Mouse (Mus musculus): ENCODE measurements at regions not wholly inside any gene's neighbourhood (a gene's known extent, or its start where the extent isn't known, plus 50 kb on each side); places are given as distances from the start of the nearest gene placed in this dataset.
"Not testable (repeated sequence)": the region's sequence is repeated elsewhere in the genome, so short reads cannot be mapped to it uniquely, and the experiment has no call there.

- intact Hi-C loops (cut with DNase I): no loop called here
- TF ChIP-seq CTCF (IDR thresholded peaks at IDR 0.05): no peak
Measured at GRCm38 (mm10) chr10:119086450-119086849, 153.4 kb downstream of the Cand1 start.

GRCm38 (mm10) chr10:119083431-119083830 is 156.4 kb downstream of the Cand1 start:
- H3K27ac ChIP-seq: no peak overlapping the region
- TF ChIP-seq CTCF (IDR thresholded peaks at IDR 0.05): no peak
- intact Hi-C loops (cut with DNase I): no loop called here
- no peak for DNase-seq
- no peak overlapping the region for H3K4me3 ChIP-seq

More at GRCm38 (mm10) chr10:119086450-119086849, 153.4 kb downstream of the Cand1 start:
- 0 out of 2 replicates have a peak overlapping the region, but pooled peaks have one; percentile 3 for H3K27ac ChIP-seq
- no peak overlapping the region for H3K4me3 ChIP-seq
- no peak for DNase-seq

- Histone ChIP-seq H3K27ac (no peak overlapping the region), H3K4me3 (no peak overlapping the region)
- DNase-seq: no peak
- intact Hi-C loops (cut with DNase I): no loop called here
- TF ChIP-seq CTCF (IDR thresholded peaks at IDR 0.05): no peak
Measured at GRCm38 (mm10) chr10:119082861-119083260, 157.0 kb downstream of the Cand1 start.

- H3K27ac ChIP-seq: peak overlapping the region; percentile 74
- intact Hi-C loops (cut with DNase I); H3K4me3 ChIP-seq: not testable (repeated sequence)
- peak; percentile 73 for DNase-seq
Measured at GRCm38 (mm10) chr10:119081766-119082165, 158.1 kb downstream of the Cand1 start.

DNA sequence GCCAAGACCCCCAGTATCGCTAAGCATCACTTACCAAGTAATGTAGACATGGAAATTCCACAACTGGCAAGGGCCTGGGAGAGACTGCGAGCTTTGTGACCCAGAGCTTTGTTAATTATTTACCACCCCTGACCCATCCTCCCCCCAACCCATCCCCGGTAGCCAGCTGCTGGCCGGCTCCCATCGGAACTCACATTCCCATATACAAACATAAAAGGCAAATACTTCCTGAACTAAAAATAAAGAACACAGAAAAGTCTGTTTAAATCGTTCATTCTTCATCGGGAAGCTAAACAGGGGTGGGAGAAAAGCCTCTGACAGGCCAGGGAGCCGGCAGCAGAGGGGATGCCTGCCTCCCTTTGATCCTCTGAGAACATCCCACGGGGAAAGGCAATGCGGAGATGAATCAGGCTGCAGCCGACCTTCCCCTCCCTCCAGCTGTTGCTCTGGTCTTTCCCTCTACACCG is 163.7 kb downstream of the Cand1 start:
- DNase-seq: no peak
- no peak for TF ChIP-seq CTCF (IDR thresholded peaks at IDR 0.05)
- H3K4me3 ChIP-seq: no peak overlapping the region
- intact Hi-C loops (cut with DNase I): loop anchor here (5.0 to 10.0 kb wide), 2 partner anchors 91 to 921 kb away; no protein-coding TSS in a partner anchor
- no peak overlapping the region for H3K27ac ChIP-seq

GRCm38 (mm10) chr10:119074887-119075286 is 165.0 kb downstream of the Cand1 start:
- intact Hi-C loops (cut with DNase I): loop anchor here (5.0 to 10.0 kb wide), 2 partner anchors 92 to 920 kb away; no protein-coding TSS in a partner anchor

GRCm38 (mm10) chr10:119073991-119074390 is 165.9 kb downstream of the Cand1 start:
- intact Hi-C loops (cut with DNase I): loop anchor here (10.0 kb wide), 1 partner anchor 919 kb away; no protein-coding TSS in a partner anchor
- Histone ChIP-seq H3K27ac (no peak overlapping the region), H3K4me3 (no peak overlapping the region)
- TF ChIP-seq CTCF (IDR thresholded peaks at IDR 0.05): no peak
- no peak for DNase-seq

More at GRCm38 (mm10) chr10:119074887-119075286, 165.0 kb downstream of the Cand1 start:
- Histone ChIP-seq H3K27ac (0 out of 2 replicates have a peak overlapping the region, but pooled peaks have one; percentile 0), H3K4me3 (peak overlapping the region; percentile 57)
- DNase-seq: no peak
- no peak for TF ChIP-seq CTCF (IDR thresholded peaks at IDR 0.05)

GRCm38 (mm10) chr10:119069410-119069809 is 170.4 kb downstream of the Cand1 start:
- TF ChIP-seq CTCF (IDR thresholded peaks at IDR 0.05): no peak
- DNase-seq: no peak
- no peak overlapping the region for H3K27ac ChIP-seq
- H3K4me3 ChIP-seq: no peak overlapping the region
- intact Hi-C loops (cut with DNase I): loop anchor here (5.0 kb wide), 1 partner anchor 72 kb away; no protein-coding TSS in a partner anchor

DNA sequence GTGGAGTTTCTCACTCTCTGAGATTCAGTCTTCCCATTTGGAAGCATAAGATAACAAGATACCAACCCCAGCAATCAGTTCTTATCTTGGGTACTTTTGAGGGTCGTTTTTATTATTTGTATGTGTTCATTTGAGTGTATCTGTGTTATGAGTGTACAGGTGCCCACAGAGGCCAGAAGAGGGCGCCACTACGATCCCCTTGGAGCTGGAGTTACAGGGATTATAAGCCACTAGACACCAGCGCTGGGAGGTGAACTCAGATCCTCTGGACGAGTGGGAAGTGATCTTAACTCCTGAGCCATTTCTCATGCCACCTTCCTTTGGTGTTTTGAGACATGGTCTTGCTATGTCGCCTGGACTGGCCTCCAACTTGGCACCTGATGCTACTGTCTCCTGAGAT is 172.0 kb downstream of the Cand1 start:
- intact Hi-C loops (cut with DNase I): loop anchor here (5.0 kb wide), 1 partner anchor 71 kb away; no protein-coding TSS in a partner anchor
- Histone ChIP-seq H3K4me3 (no peak overlapping the region), H3K27ac (no peak overlapping the region)
- no peak for DNase-seq
- TF ChIP-seq CTCF (IDR thresholded peaks at IDR 0.05): no peak

DNA sequence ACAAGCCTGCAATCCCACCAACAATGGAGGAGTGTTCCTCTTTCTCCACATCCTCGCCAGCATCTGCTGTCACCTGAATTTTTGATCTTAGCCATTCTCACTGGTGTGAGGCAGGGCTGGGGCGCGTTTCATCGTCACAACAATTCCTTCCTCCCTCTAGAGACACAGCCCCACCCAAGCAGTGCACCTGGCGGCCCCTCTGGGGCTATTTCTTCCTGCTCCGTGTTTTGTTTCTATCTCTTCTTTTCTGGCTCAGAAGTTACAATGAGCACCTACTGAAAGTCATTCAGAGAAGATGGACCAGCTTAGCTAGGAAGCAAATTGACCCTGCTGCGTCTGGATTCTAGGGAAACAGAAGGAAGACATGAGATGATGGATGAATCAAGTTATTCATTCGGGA is 172.5 kb downstream of the Cand1 start:
- intact Hi-C loops (cut with DNase I): loop anchor here (5.0 kb wide), 1 partner anchor 70 kb away; no protein-coding TSS in a partner anchor
- Histone ChIP-seq H3K27ac (no peak overlapping the region), H3K4me3 (no peak overlapping the region)
- TF ChIP-seq CTCF (IDR thresholded peaks at IDR 0.05): no peak
- DNase-seq: no peak

DNA sequence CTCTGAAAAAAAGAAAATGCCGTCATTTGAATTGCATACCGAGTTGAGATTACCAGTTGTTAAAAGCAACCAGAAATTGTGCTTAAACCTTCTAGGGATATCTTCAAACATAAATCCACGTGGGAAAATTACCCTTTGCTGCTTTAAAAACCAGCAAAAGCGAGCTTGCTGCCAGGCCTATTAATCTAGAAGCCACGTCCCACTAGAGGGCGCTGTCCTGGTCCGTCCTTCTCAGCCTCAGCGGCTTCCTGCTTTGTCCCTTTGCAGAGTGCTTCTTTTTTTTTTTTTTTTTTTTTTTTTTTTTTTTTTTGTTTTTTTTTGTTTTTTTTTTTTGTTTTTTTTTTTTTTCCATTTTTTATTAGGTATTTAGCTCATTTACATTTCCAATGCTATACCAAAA is 173.9 kb downstream of the Cand1 start:
- H3K4me3 ChIP-seq: peak overlapping the region; percentile 56

GRCm38 (mm10) chr10:119065133-119065817 is 174.6 kb downstream of the Cand1 start:
- peak overlapping the region; percentile 85 for H3K27ac ChIP-seq
- H3K4me3 ChIP-seq: peak overlapping the region; percentile 56
- TF ChIP-seq CTCF (IDR thresholded peaks at IDR 0.05): no peak
- intact Hi-C loops (cut with DNase I): loop anchor here (5.0 kb wide), 1 partner anchor 68 kb away; no protein-coding TSS in a partner anchor
- DNase-seq: peak; percentile 90

More for the DNA sequence above, 173.9 kb downstream of the Cand1 start:
- peak overlapping the region; percentile 85 for H3K27ac ChIP-seq
- peak; percentile 82 for DNase-seq
- TF ChIP-seq CTCF (IDR thresholded peaks at IDR 0.05): peak; percentile 62
- intact Hi-C loops (cut with DNase I): loop anchor here (5.0 kb wide), 1 partner anchor 69 kb away; no protein-coding TSS in a partner anchor

DNA sequence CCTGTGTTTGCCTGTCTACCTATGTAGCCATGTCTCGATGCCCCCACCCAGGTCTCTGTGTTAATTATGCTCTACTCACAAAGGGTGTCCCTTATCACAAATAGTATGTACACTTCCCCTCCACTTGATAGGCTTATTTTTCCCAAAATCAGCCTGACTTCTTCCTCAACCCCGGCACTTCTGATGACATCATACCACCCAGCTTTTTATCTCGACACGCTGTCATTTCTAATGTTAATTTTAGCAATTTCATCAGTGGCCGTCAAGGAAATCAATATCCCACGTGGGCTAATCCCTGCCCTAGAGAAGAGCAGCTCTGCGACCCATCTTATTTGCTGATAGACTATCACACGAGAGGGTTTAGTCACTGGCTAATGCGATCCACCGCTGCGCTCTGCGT is 175.6 kb downstream of the Cand1 start:
- intact Hi-C loops (cut with DNase I): loop anchor here (5.0 kb wide), 1 partner anchor 197 kb away; no protein-coding TSS in a partner anchor
- no peak for DNase-seq
- no peak for TF ChIP-seq CTCF (IDR thresholded peaks at IDR 0.05)
- H3K27ac ChIP-seq: peak overlapping the region; percentile 85
- no peak overlapping the region for H3K4me3 ChIP-seq
